In the genomic region with DNA sequence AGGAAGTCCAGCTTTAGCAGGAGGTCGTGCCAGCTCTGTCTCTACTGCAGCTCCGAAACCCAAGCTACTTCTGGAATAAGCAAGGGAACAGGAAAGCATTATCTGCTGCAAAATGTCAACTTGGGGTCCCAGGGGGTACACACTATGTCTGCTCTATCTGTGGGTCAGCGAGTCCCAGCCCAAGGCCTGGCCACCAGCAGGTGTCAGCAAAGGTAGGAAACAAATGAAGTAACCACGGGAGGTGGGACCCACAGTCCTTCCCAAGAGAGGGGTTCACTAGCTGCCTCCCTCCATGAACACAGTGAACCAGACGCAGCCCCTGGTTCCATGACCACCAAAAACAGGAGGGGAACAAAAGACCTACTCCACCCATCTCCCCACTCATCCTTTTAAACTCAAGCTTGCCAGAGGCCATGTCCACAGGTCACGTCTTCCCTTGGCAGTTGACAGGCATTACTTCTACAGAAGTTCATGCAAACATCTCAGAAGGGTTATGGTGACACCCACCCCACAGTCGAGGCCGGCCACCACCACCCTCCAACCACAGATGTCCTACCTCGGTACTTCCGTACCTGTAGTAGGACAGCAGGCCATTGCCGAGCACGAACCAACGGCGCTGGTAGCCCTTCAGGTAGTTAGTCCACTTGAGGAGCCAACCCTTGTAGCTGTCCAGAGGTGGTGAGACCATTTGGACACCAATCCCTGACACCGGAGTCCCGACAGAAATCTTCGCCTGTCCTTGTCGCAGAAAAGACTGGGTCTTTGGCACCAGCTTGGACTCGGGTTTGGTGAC, we compare ENCODE assay signal across 8 mouse cellular contexts. TPM values are rescaled to one million over a fixed set of nuclear protein-coding genes. Genes with fewer than 3 reads are reported as not detected.
DNase-seq lines count a peak whose midpoint lies in the region; ATAC-seq and TF ChIP-seq lines count a peak whose summit lies in the region.

No protein-coding gene starts in this region.

- H3K36me3 ChIP-seq in lung, embryonic 15.5 days = no peaks in the 10 kb centered on the region
- H3K36me3 ChIP-seq in intestine, postnatal 0 days (ENCODE audit: control insufficient read depth, insufficient read depth) = no peaks in the 10 kb centered on the region

- no peaks in the 10 kb centered on the region for H3K9me3 ChIP-seq in lung, embryonic 15.5 days
- no peaks in the 10 kb centered on the region for H3K9me3 ChIP-seq in intestine, postnatal 0 days (ENCODE audit: control insufficient read depth)

- H3K27ac ChIP-seq in lung, embryonic 15.5 days = no peak overlapping the region
- no peak overlapping the region for H3K27ac ChIP-seq in intestine, postnatal 0 days (ENCODE audit: low read depth, low read length)
- H3K27ac ChIP-seq in olfactory bulb, adult 2 months (ENCODE audit: insufficient read depth, low read depth, low read length) = no peak overlapping the region

- peak; percentile 33 for TF ChIP-seq CTCF in intestine, postnatal 0 days (IDR thresholded peaks at IDR 0.05; ENCODE audit: low read depth)
- TF ChIP-seq CTCF in olfactory bulb, adult 2 months (IDR thresholded peaks at IDR 0.05; ENCODE audit: insufficient read depth, low read depth, low read length) = no peak

- intact Hi-C loops in left cerebral cortex, postnatal 25 days (cut with DNase I) = loop anchor here (5.0 kb wide), 1 partner anchor 36 kb away; no protein-coding TSS in a partner anchor

- peaks cover 23% of the 10 kb centered on the region for H3K27me3 ChIP-seq in lung, embryonic 15.5 days
- H3K27me3 ChIP-seq in intestine, postnatal 0 days (replicated peaks; ENCODE audit: control insufficient read depth, insufficient read depth, low read length) = peaks cover 10% of the 10 kb centered on the region; the same call in 1 of the 2 replicates

- peaks cover 13% of the 10 kb centered on the region for H3K4me1 ChIP-seq in lung, embryonic 15.5 days
- H3K4me1 ChIP-seq in intestine, postnatal 0 days (replicated peaks; ENCODE audit: control insufficient read depth, insufficient read depth, low read length) = no peaks in the 10 kb centered on the region
- peaks cover 16% of the 10 kb centered on the region for H3K4me1 ChIP-seq in olfactory bulb, adult 2 months (ENCODE audit: control insufficient read depth, insufficient read depth, low read length)

- peak overlapping the region; percentile 90 for H3K4me2 ChIP-seq in lung, embryonic 15.5 days
- H3K4me2 ChIP-seq in intestine, postnatal 0 days (replicated peaks; ENCODE audit: low read depth) = peak overlapping the region; percentile 66

- DNase-seq in CD4-positive, CD25-positive, alpha-beta regulatory T cell, adult 2 months (ENCODE audit: low read depth, low spot score) = peak; percentile 1
- DNase-seq in lung, postnatal 25 days (ENCODE audit: low spot score) = no peak
- DNase-seq in ovary, postnatal 36 days (ENCODE audit: low spot score) = no peak
- no peak for DNase-seq in left cerebral cortex, postnatal 25 days (ENCODE audit: low spot score in 2 of 2)

- H3K4me3 ChIP-seq in lung, embryonic 15.5 days = peak overlapping the region; percentile 46
- H3K4me3 ChIP-seq in intestine, postnatal 0 days (ENCODE audit: low read depth, low read length) = peak overlapping the region; percentile 28
- H3K4me3 ChIP-seq in olfactory bulb, adult 2 months (ENCODE audit: insufficient read depth, low read depth, low read length) = peak overlapping the region; percentile 53

- TF ChIP-seq POLR2A in olfactory bulb, adult 2 months (IDR thresholded peaks at IDR 0.05; ENCODE audit: insufficient read depth, low read depth, low read length) = no peak

- no peak for ATAC-seq in CD4-positive, CD25-positive, alpha-beta regulatory T cell, adult 4 months
- no peak for ATAC-seq in lung, embryonic 15.5 days (ENCODE audit: borderline replicate concordance, extremely low read depth, low FRiP score, low TSS enrichment)
- ATAC-seq in intestine, postnatal 0 days = no peak

- no peak overlapping the region for H3K9ac ChIP-seq in lung, embryonic 15.5 days
- H3K9ac ChIP-seq in intestine, postnatal 0 days (ENCODE audit: low read depth, low read length) = no peak overlapping the region

- 66% methylated on average over 19 of the region's 19 CpGs for WGBS in lung, embryonic 15.5 days
- 77% methylated on average over 19 of the region's 19 CpGs for WGBS in intestine, postnatal 0 days
- 80% methylated on average over 19 of the region's 19 CpGs for WGBS in olfactory bulb, adult 2 months

RNA-seq across cellular contexts. Expression of a gene that starts 0.8 kb away (rescaled TPM):
- not detected for polyA plus RNA-seq in CD4-positive, CD25-positive, alpha-beta regulatory T cell, adult 4 months (2017; shearing (Covaris generic))
- polyA plus RNA-seq in lung, embryonic 15.5 days (2015; fragmentation: Nextera tagmentation; extraction: Ambion mirVana) = 0.20 and 0.34 TPM in 2 replicates
- 1.9 TPM in 2 replicates for polyA plus RNA-seq in intestine, postnatal 0 days (2015; fragmentation: Nextera tagmentation; extraction: Ambion mirVana)
- polyA plus RNA-seq in olfactory bulb, adult 2 months (2012; ENCODE audit: insufficient read depth, insufficient read length, low replicate concordance, missing spikeins) = not detected in 2 replicates
- total RNA-seq in left cerebral cortex, postnatal 25 days (2021) = 100 to 1,000 TPM; 133 TPM

RNA-seq across cellular contexts. Expression of a gene that starts 32.0 kb away (rescaled TPM):
- polyA plus RNA-seq in CD4-positive, CD25-positive, alpha-beta regulatory T cell, adult 4 months (2017; shearing (Covaris generic)) = not detected
- polyA plus RNA-seq in lung, embryonic 15.5 days (2015; fragmentation: Nextera tagmentation; extraction: Ambion mirVana) = 0.37 and 0.39 TPM in 2 replicates
- 0.09 and 0.20 TPM in 2 replicates for polyA plus RNA-seq in intestine, postnatal 0 days (2015; fragmentation: Nextera tagmentation; extraction: Ambion mirVana)
- not detected in 2 replicates for polyA plus RNA-seq in olfactory bulb, adult 2 months (2012; ENCODE audit: insufficient read depth, insufficient read length, low replicate concordance, missing spikeins)
- under 1 TPM; 0.25 to 0.39 TPM for total RNA-seq in left cerebral cortex, postnatal 25 days (2021)

RNA-seq across cellular contexts. Expression of a gene that starts 32.2 kb away (rescaled TPM):
- polyA plus RNA-seq in CD4-positive, CD25-positive, alpha-beta regulatory T cell, adult 4 months (2017; shearing (Covaris generic)) = under 1 TPM; 0.36 to 0.63 TPM
- 9.8 and 10.2 TPM in 2 replicates for polyA plus RNA-seq in lung, embryonic 15.5 days (2015; fragmentation: Nextera tagmentation; extraction: Ambion mirVana)
- polyA plus RNA-seq in intestine, postnatal 0 days (2015; fragmentation: Nextera tagmentation; extraction: Ambion mirVana) = 2.4 and 2.5 TPM in 2 replicates
- polyA plus RNA-seq in olfactory bulb, adult 2 months (2012; ENCODE audit: insufficient read depth, insufficient read length, low replicate concordance, missing spikeins) = not detected in 2 replicates
- total RNA-seq in left cerebral cortex, postnatal 25 days (2021) = 10 to 100 TPM; 28.8 to 32.5 TPM

RNA-seq across cellular contexts. Expression of a gene that starts 51.6 kb away (rescaled TPM):
- polyA plus RNA-seq in CD4-positive, CD25-positive, alpha-beta regulatory T cell, adult 4 months (2017; shearing (Covaris generic)) = 1 to 10 TPM in 1 of 2 experiments, under 1 TPM in 1; 0.75 to 2.2 TPM
- polyA plus RNA-seq in lung, embryonic 15.5 days (2015; fragmentation: Nextera tagmentation; extraction: Ambion mirVana) = 3.4 and 3.8 TPM in 2 replicates
- polyA plus RNA-seq in intestine, postnatal 0 days (2015; fragmentation: Nextera tagmentation; extraction: Ambion mirVana) = 2.1 and 2.2 TPM in 2 replicates
- not detected in 2 replicates for polyA plus RNA-seq in olfactory bulb, adult 2 months (2012; ENCODE audit: insufficient read depth, insufficient read length, low replicate concordance, missing spikeins)
- 10 to 100 TPM; 17.9 to 20.5 TPM for total RNA-seq in left cerebral cortex, postnatal 25 days (2021)
